Mouse (Mus musculus): ENCODE data around the gene Nav2.

The Nav2 gene

DNA sequence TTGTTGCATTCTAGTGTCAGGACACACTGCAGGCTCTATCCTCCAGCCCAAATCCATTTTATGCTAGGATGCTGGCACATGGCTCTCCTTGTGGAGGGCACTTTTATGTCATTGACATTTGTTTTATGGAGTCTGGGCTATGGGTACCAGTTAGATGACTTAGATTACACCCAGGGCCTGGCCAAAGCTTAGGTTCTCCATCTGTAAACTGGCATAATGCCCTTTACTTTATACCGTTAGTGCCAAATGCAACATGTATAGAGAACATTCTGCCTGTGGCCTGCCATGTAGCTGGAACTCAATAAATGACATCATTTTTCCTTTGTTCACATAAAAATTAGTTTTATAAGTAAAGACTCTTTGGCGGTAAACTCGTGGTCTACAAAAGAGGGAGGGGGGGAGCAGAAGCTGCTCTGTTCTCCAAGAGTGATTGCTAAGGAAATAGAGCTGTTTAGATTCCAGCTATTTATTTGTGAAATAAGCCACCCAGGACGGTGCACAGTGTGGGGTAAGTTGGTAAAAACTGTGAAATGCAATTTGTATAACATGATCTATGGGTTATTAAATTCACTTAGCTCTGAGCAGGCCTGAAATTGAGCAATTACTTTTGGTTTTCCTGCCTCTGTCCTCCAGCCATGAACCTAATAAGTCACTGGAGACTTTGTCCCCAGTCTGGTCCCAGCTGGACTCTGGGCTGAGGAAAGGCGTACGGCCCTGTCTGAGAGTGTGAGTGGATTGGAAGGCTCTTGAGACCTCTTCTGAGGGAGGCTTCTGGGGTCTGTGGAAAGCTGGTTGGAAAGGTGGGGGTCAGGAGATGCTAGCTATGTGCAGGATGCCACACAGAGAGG, 137.2 kb downstream of the Nav2 start:
- in situ Hi-C loops (cut with MboI, MseI): no loop called here

DNA sequence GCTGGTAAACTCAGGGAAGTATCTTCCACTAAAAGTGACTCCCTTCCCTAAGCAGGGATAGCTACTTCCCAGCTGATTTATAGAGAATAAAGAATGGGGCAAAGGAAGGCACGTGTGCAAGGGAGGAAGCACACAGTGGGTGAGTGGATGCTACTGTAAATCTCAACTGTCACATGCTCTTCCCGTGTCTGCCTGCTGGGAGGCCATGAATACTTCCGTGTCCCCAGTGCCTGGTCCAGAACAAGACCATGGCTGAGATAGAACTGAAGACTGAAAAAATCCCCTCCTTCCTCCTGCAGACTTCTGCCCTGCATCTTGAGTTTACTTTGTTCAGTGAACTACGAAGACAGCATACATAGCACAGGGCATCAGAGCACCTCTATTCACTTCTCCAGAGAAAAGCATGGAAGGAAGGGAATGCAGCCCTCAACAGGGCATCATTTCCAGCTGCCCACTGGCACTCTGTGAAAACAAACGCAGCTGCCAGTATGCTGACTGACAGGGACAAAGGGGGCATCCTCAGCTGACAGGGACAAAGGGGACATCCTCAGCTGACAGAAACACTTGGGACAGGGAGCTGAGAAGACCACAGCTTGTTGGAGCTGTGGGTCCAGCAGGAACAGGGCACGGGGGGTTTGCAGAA, 138.0 kb downstream of the Nav2 start:
- in situ Hi-C loops (cut with MboI, MseI): no loop called here

DNA sequence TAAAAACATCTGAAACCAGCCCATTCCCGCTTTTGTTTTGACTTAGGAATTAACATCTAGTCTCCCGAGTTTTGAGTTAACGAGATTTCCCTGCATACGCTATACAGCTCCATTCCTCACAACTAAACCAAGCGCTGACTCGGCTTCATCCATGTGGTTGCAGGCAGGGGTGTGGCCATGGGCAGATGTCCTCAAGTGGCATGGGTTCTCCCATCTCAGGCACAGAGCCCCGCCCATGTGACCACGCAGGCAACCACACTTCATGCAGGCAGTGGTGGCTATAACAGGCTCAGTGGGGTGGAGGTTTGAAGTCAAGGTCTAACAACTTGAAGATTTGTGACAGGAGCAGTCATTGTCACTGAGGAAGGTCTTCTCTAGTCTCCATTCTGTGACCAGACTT, 138.8 kb downstream of the Nav2 start:
- in situ Hi-C loops (cut with MboI, MseI): no loop called here

DNA sequence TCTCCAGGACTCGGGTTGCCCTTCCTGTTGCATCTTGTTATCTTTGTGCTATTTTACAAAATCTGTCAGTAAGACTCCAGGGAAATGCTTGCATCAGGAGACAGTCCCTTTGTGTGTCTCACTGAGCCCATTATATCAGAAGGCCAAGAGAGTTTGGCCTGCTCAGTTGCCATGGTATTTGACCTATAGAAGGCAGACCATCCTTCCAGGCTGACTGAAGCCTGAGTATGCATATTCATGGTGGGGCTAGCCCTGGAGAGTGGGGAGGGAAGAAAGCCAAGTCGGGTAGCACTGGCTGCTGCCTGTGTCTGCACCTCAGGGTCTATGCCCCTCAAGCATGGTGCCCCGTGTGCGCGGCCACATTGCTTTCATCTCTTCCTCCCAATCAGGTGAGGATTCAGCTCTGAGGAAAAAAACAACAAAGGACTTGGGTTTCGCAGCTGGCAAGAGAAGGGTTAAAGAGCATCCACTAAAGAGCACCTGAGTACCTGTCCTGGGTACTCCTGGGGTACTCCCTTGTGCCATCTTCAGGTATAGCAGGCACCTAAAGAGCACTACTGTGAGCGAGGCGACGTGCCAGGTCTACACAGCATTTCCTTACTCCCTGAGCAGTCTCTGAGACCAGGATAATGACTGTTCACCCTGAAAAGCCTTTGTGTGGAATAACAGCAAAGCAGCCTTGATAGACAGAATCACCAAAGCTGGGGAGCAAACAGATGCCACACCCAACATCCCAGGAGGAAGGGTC, 144.5 kb downstream of the Nav2 start:
- in situ Hi-C loops (cut with MboI, MseI): no loop called here

DNA sequence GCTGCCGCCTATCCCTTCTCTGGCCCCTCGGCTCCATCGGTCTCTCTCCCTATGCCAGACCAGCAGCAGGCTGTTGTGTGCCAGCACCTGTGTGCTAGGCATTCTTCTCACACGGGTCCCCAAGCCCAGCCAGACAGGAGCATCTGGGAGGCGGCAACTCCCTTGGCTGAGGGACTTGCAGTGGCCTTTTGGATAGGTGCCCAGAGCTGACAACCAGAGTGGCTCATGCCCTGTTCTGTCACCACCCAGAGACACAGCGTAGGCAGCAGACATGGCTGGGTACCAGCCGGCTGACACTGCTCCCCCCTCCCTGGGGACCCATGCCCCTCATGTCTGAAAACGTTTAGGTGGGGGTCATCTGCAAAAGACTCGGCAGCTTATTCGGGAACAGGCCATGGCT, 146.8 kb downstream of the Nav2 start:
- in situ Hi-C loops (cut with MboI, MseI): no loop called here

- in situ Hi-C loops (cut with MboI, MseI): no loop called here
Observed at GRCm38 (mm10) chr7:49058304-49059012, 149.9 kb downstream of the Nav2 start.

DNA sequence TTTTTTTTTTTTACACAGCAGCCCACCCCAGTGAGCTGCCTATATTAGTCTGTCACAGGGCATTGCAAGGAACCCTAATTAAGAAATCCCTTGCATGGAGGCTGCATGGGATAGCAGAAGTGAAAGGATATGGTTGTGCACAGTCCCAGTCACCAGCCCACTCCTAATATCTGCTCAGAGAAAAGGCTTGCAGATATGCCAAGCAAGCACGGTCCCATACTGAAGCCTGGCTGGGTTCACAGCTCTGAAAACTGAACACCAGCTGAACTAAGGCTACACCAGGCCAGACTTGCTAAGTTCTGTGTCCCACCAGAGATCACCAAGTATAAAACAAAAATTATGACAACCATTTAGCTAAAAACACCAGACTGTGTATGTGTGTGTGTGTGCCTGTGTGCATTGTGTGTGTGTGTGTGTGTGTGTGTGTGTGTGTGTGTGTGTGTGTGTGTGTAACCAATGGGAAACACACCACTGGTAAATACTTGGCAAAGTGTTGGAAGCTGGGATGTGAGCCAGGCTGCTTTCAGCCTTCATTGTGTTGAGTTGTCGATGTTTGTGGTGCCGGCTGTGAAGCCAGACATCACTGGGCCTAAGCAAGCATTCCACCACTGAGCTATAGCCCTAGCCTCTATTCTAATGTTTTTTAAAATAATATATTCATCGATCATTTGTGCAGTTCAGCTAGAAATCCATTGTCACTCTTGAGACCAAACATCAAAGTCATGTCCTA, 156.4 kb downstream of the Nav2 start:
- in situ Hi-C loops (cut with MboI, MseI): no loop called here

- in situ Hi-C loops (cut with MboI, MseI): no loop called here
Observed at GRCm38 (mm10) chr7:49065621-49066475, 157.3 kb downstream of the Nav2 start.

DNA sequence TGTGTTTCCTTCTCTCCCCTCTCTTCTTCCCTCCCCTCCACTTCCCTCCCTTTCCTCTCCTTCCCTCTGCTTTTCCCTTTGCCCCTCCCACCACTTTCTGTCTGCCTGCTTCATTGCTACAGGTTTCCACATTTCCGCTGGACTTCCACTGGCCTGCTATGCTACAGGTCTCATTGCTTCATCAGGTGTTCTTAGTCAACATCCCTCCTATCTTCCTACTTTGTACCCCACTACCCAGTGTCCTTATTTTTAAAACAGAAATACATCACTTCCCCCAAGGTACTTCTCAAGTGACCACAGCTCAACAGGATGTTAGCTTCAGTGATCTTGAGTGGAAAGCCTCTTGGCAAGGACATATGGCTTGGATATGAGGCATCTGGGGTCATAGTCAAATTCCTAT, 158.3 kb downstream of the Nav2 start:
- in situ Hi-C loops (cut with MboI, MseI): no loop called here

DNA sequence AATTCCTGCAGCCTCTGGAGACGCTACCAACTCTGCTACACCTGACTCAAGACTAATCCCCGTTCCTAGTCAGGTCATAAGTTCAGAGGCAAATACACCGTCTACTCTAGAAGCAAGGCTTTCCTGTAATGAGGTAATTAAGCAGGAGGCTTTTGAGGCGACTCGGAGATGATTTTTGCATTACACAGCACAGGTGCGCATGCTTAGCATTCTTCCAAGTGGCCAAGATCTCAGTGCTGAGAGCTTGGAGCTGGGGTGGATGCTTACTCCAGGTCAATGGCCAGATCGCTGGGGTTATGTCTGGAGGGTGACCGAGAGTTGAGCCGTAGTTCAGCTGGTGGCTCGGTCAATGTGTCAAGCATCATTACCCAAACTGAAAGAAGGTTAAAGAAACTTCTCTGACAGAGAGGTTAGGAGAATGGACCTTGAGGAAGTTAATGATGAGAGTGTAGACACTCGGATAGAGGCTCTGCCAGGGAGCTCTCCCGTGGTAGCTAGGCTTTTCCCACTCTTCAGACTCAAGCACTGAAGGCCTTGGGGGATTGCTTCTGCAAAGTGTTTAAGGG, 161.0 kb downstream of the Nav2 start:
- in situ Hi-C loops (cut with MboI, MseI): no loop called here

- in situ Hi-C loops (cut with MboI, MseI): no loop called here
Observed at GRCm38 (mm10) chr7:49070621-49071020, 162.1 kb downstream of the Nav2 start.

DNA sequence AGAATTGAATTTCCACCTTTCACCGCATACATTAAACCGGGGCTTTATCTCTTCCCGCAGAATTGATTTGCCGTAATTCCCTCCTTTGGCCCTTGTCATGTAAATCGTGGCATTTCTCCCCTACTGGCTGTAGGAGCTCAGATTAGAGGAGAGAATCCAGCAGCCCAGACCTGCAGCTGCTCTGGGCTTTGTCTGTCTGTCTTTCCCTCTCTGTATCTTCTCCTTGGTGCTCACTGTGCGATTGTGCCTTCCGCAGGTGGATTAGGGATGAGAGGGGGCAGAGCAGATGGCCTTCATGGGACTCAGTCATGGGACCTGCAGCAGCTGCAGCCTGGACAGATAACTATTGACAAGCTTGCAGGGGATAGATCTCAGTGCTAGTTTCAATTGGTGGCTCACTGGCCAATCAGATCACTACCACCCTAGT, 162.6 kb downstream of the Nav2 start:
- in situ Hi-C loops (cut with MboI, MseI): no loop called here

DNA sequence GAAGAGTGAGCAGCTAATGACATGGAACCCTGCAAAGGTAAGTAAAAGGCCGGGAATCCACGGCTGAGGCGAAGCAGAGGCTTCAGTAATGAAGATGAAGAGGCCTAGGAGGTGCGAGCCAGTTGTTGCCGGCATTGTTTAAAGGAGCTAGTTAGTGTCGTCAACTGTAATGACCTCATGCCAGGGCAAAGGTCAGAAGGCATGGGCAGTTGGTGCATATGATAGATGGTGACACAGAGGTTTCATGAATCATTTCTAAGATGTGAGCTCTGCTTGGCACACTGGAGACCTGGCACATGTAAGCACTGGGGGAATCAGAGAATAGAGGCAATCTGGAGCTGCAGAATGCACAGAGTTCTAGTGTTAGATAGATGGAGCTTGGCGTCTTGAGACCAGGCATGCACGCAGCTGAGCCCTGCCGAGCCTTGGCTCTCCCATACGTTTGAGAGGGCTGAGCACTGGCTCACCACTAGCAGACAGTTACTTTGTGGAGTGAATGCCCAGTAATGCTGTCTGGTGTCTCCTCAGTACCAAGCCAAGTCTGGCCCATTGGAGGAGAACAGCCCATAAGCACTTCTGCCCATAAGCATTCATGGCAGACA, 166.9 kb downstream of the Nav2 start:
- in situ Hi-C loops (cut with MboI, MseI): no loop called here

DNA sequence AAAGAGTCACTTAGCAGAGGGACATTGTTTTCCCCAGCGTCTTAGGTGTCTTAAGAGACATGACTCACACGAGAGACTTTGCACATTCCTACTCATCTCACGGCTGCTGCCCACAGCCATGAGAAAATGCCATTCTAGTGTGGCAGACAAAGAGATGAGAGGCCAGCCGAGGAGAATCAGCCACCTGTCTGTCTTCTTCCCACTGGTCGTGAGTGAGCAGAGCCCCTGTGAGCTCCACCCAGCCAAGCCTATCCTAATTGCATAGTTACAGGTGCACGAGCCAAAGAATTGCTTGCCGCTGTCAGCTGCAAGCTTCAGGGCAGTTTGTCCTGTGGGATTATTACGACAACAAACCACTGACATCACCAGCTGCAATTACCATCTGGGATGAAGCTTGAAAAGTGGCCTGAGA, 167.8 kb downstream of the Nav2 start:
- in situ Hi-C loops (cut with MboI, MseI): no loop called here

- in situ Hi-C loops (cut with MboI, MseI): no loop called here
Observed at GRCm38 (mm10) chr7:49078930-49079329, 170.4 kb downstream of the Nav2 start.

DNA sequence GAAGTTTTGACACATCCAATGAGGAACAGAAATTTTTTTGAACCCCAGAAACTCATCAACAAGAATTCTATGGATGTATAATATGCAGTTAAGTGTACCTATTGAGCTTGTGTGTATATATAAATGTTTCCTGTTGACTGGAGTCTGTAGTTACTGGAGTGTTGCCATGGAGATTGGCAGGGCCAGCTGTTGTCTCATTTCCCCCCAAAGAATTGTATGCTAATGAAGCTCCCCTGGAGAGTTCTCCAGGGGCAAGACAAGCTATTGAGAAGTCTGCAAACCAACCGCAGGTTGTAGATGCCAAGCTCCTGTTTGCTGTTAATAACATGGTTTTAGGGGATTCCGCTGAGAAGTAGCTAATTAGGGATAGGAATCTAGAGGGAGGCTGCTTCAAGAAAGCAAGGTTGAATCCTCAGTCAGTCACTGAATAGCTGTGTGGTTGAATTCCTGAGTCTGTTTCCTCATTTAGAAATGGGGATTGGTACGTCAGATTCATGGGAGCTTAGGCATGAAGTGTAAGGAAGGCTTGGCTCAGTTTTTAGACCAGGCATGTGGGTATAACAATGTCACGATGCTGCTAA, 174.2 kb downstream of the Nav2 start:
- in situ Hi-C loops (cut with MboI, MseI): no loop called here

GRCm38 (mm10) chr7:49084768-49085167, 176.3 kb downstream of the Nav2 start:
- in situ Hi-C loops (cut with MboI, MseI): no loop called here

- in situ Hi-C loops (cut with MboI, MseI): no loop called here
Observed at GRCm38 (mm10) chr7:49085759-49086158, 177.2 kb downstream of the Nav2 start.

DNA sequence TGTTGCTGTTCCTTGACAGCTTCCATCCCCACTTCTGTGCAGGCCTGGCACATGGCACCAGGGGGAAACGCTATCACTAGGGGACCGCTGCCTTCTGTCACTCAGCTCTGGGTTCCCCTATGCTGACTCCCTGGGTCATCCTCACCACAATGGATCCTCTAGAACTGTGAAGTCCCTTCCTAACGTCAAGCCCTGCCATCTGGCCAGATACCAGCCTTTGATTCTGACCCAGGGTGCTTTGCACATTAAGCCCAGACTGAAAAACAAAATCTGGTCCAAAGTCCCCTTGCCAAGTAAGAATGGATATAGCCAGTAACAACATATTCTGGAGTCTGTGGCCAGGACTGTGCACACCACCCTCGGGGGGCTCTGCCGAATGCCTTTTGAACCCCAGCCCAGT, 178.6 kb downstream of the Nav2 start:
- in situ Hi-C loops (cut with MboI, MseI): no loop called here

Measured in T-helper 17 cell (primary cell).